Comparison of ENCODE assay signal across 14 mouse cellular contexts in the genomic region with DNA sequence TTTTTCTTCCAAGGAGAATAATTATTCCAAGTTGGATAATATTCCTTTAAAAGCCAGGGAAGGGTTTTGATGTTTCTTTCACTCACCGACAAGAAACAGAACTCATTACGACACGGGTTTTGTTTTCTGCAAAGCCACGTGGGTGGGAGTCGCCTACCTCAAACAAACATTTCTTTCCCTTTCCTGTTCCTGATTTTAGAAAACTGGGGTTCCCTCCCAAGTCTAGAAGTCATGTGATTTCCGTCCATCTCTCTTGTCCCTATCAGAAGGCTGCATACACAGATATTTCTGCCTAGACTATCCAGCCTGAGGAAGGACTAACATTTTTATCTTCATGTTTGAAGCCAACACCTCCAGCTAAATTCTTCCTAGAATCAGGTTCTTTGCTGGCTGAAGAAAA. TPM values are rescaled to one million over a fixed set of nuclear protein-coding genes. Genes with fewer than 3 reads are reported as not detected.
A peak's percentile ranks its signal among the peaks of the same experiment; 100 is the strongest.
DNase-seq lines count a peak whose midpoint lies in the region; ATAC-seq and TF ChIP-seq lines count a peak whose summit lies in the region.
"Had no signal": no experiment of that assay in that cellular context is flagged by ENCODE, and none has a peak within 500 bp of the region (broad histone marks: within the 10 kb centered on the region; RNA-seq: fewer than 3 reads in every experiment).

No protein-coding gene starts in this region.

- 0 out of 2 replicates have a peak overlapping the region, but pooled peaks have one; percentile 15 for H3K4me3 ChIP-seq in heart, adult 2 months
- H3K4me3 ChIP-seq in heart, embryonic 10.5 days = no peak overlapping the region
- H3K4me3 ChIP-seq in CH12.LX (replicated peaks in 1 of 3; ENCODE audit: low read depth in 2 of 3, low read length in 2 of 3, poor library complexity in 1 of 3) = no peak overlapping the region
- H3K4me3 ChIP-seq in heart, embryonic 13.5 days = no peak overlapping the region
- no peak overlapping the region for H3K4me3 ChIP-seq in hindbrain, embryonic 14.5 days (replicated peaks; ENCODE audit: low read length)
- H3K4me3 ChIP-seq: hindbrain, embryonic 13.5 days; layer of hippocampus, adult 2 months; midbrain, embryonic 13.5 days had no signal

- H3K79me2 ChIP-seq in heart, adult 2 months (replicated peaks; ENCODE audit: control insufficient read depth, insufficient read depth, low read length) = no peaks in the 10 kb centered on the region
- H3K79me2 ChIP-seq in CH12.LX (replicated peaks; ENCODE audit: control insufficient read depth, extremely low read depth, insufficient read depth, poor library complexity, severe bottlenecking) = no peaks in the 10 kb centered on the region

- dilution Hi-C loops in CH12.LX (cut with MboI; ENCODE audit: extremely low pct_ligation_motif_present, extremely low pct_unique_long_range_greater_than_20kb, low sequenced_read_pairs) = no loop called here

- ATAC-seq in heart, embryonic 13.5 days (ENCODE audit: extremely low read depth, insufficient number of reproducible peaks, low FRiP score, low TSS enrichment) = no peak
- no peak for ATAC-seq in hindbrain, embryonic 14.5 days (ENCODE audit: low FRiP score)
- no peak for ATAC-seq in cerebellum, adult (ENCODE audit: insufficient number of reproducible peaks, low FRiP score, low TSS enrichment)
- ATAC-seq: midbrain, embryonic 13.5 days had no signal

- peaks cover 5% of the 10 kb centered on the region for H3K4me1 ChIP-seq in heart, adult 2 months (ENCODE audit: control insufficient read depth, insufficient read depth, low read length)
- H3K4me1 ChIP-seq in heart, embryonic 10.5 days = peaks cover 2% of the 10 kb centered on the region; the same call in 1 of the 2 replicates
- H3K4me1 ChIP-seq in CH12.LX (ENCODE audit: control insufficient read depth in 1 of 2, insufficient read depth in 2 of 2) = peaks cover 29 to 76% of the 10 kb centered on the region in 2 experiments
- peaks cover 3% of the 10 kb centered on the region; the same call in 1 of the 2 replicates for H3K4me1 ChIP-seq in heart, embryonic 13.5 days
- H3K4me1 ChIP-seq in hindbrain, embryonic 14.5 days (replicated peaks; ENCODE audit: control insufficient read depth, insufficient read depth, low read length) = no peaks in the 10 kb centered on the region
- H3K4me1 ChIP-seq: midbrain, embryonic 13.5 days had no signal

- H3K36me3 ChIP-seq in heart, adult 2 months (ENCODE audit: control insufficient read depth, insufficient read depth, low read length) = 0 out of 2 replicates have a peak, but pooled peaks cover 2% of the 10 kb centered on the region
- no peaks in the 10 kb centered on the region for H3K36me3 ChIP-seq in heart, embryonic 10.5 days
- no peaks in the 10 kb centered on the region for H3K36me3 ChIP-seq in CH12.LX (replicated peaks in 1 of 2; ENCODE audit: control insufficient read depth in 1 of 2, insufficient read depth in 1 of 2, low read length in 1 of 2)
- no peaks in the 10 kb centered on the region for H3K36me3 ChIP-seq in heart, embryonic 13.5 days
- no peaks in the 10 kb centered on the region for H3K36me3 ChIP-seq in hindbrain, embryonic 14.5 days (replicated peaks; ENCODE audit: control insufficient read depth, insufficient read depth)
- H3K36me3 ChIP-seq: hindbrain, embryonic 13.5 days; midbrain, embryonic 13.5 days had no signal

- DNase-seq in heart, adult 2 months = peak; percentile 39 to 67
- no peak for DNase-seq in heart, embryonic 10.5 days (ENCODE audit: low spot score)
- DNase-seq in CH12.LX (ENCODE audit: extremely low read depth) = no peak
- peak; percentile 71 for DNase-seq in lung, postnatal 25 days (ENCODE audit: low spot score)
- no peak for DNase-seq in cerebellum, adult 9-10 months
- DNase-seq in hindbrain, embryonic 14.5 days (ENCODE audit: low spot score) = no peak
- DNase-seq: cerebellum, adult 11 months; thymus, postnatal 36 days had no signal

- TF ChIP-seq POLR2A in heart, adult 2 months (IDR thresholded peaks at IDR 0.05; ENCODE audit: insufficient read depth, low read depth, low read length) = 0 out of 2 replicates have a peak, but pooled peaks have one; percentile 18
- no peak for TF ChIP-seq POLR2A in CH12.LX (IDR thresholded peaks at IDR 0.05; ENCODE audit: low read depth, low read length)

- TF ChIP-seq CTCF in heart, adult 2 months (IDR thresholded peaks at IDR 0.05) = no peak
- no peak for TF ChIP-seq CTCF in CH12.LX (conservative IDR thresholded peaks at IDR 0.05 in 1 of 2, IDR thresholded peaks at IDR 0.05 in 1 of 2; ENCODE audit: low read depth in 2 of 2, low read length in 2 of 2)

- no peaks in the 10 kb centered on the region for H3K9me3 ChIP-seq in heart, embryonic 10.5 days
- H3K9me3 ChIP-seq in CH12.LX (replicated peaks; ENCODE audit: low read length) = no peaks in the 10 kb centered on the region
- H3K9me3 ChIP-seq in heart, embryonic 13.5 days = no peaks in the 10 kb centered on the region
- no peaks in the 10 kb centered on the region for H3K9me3 ChIP-seq in hindbrain, embryonic 14.5 days (ENCODE audit: control insufficient read depth, low read length)
- H3K9me3 ChIP-seq: hindbrain, embryonic 13.5 days; midbrain, embryonic 13.5 days had no signal

- peak overlapping the region; percentile 47 for H3K4me2 ChIP-seq in CH12.LX (ENCODE audit: insufficient read depth, low read depth, poor library complexity, severe bottlenecking)
- no peak overlapping the region for H3K4me2 ChIP-seq in heart, embryonic 13.5 days
- no peak overlapping the region for H3K4me2 ChIP-seq in hindbrain, embryonic 14.5 days (replicated peaks)
- H3K4me2 ChIP-seq: hindbrain, embryonic 13.5 days; midbrain, embryonic 13.5 days had no signal

- WGBS in heart, adult 2 months = 19% methylated on average over 6 of the region's 6 CpGs
- 55% methylated on average over 6 of the region's 6 CpGs for WGBS in heart, embryonic 10.5 days
- WGBS in heart, embryonic 13.5 days = 46% methylated on average over 6 of the region's 6 CpGs
- WGBS in hindbrain, embryonic 14.5 days = 84% methylated on average over 6 of the region's 6 CpGs

- in situ Hi-C loops in CH12.LX (cut with MboI; ENCODE audit: low pct_ligation_motif_present, low pct_unique_long_range_greater_than_20kb, low sequenced_read_pairs) = no loop called here

- no peak for TF ChIP-seq EP300 in heart, adult 2 months (IDR thresholded peaks at IDR 0.05; ENCODE audit: insufficient read depth, low read depth, low read length)
- TF ChIP-seq EP300 in CH12.LX (IDR thresholded peaks at IDR 0.05; ENCODE audit: low read length) = no peak

- H3K9ac ChIP-seq in heart, adult 2 months (ENCODE audit: low read depth, low read length) = no peak overlapping the region
- H3K9ac ChIP-seq in CH12.LX (ENCODE audit: insufficient read depth, low read depth) = no peak overlapping the region
- H3K9ac ChIP-seq in heart, embryonic 13.5 days = no peak overlapping the region
- no peak overlapping the region for H3K9ac ChIP-seq in hindbrain, embryonic 14.5 days
- H3K9ac ChIP-seq: hindbrain, embryonic 13.5 days; liver, embryonic 14.5 days; midbrain, embryonic 13.5 days had no signal

- TF ChIP-seq RAD21 in CH12.LX (IDR thresholded peaks at IDR 0.05; ENCODE audit: low read depth, low read length) = no peak

- no peaks in the 10 kb centered on the region for H3K27me3 ChIP-seq in heart, adult 2 months (ENCODE audit: control insufficient read depth, insufficient read depth, low read length)
- H3K27me3 ChIP-seq in heart, embryonic 10.5 days (ENCODE audit: insufficient read depth, poor library complexity, severe bottlenecking) = no peaks in the 10 kb centered on the region
- H3K27me3 ChIP-seq in CH12.LX (replicated peaks) = no peaks in the 10 kb centered on the region
- H3K27me3 ChIP-seq in heart, embryonic 13.5 days (replicated peaks) = no peaks in the 10 kb centered on the region
- no peaks in the 10 kb centered on the region for H3K27me3 ChIP-seq in hindbrain, embryonic 14.5 days (ENCODE audit: control insufficient read depth, insufficient read depth, low read length)
- H3K27me3 ChIP-seq: hindbrain, embryonic 13.5 days; midbrain, embryonic 13.5 days had no signal

- H3K27ac ChIP-seq in heart, adult 2 months = peak overlapping the region; percentile 68
- H3K27ac ChIP-seq in heart, embryonic 10.5 days = no peak overlapping the region
- H3K27ac ChIP-seq in CH12.LX (ENCODE audit: insufficient read depth, low read depth) = no peak overlapping the region
- H3K27ac ChIP-seq in heart, embryonic 13.5 days (replicated peaks) = 0 out of 2 replicates have a peak overlapping the region, but pooled peaks have one; percentile 15
- H3K27ac ChIP-seq in hindbrain, embryonic 14.5 days = no peak overlapping the region
- H3K27ac ChIP-seq: hindbrain, embryonic 13.5 days; layer of hippocampus, adult 2 months; liver, embryonic 14.5 days; midbrain, embryonic 13.5 days had no signal

- intact Hi-C loops in heart, adult 2 months (cut with DNase I) = loop anchor here (2.0 kb wide), 1 partner anchor 35 kb away; a partner anchor contains a TSS

TF ChIP-seq in CH12.LX, 34 proteins besides CTCF, POLR2A, EP300 and RAD21 (continues in another document):
- TF ChIP-seq BHLHE40 (IDR thresholded peaks at IDR 0.05; ENCODE audit: low read depth, low read length) (peak; percentile 79), MAFK (IDR thresholded peaks at IDR 0.05; ENCODE audit: insufficient replicate concordance, low read length) (no peak), IRF4 (IDR thresholded peaks at IDR 0.05; ENCODE audit: low read depth, low read length) (peak; percentile 54; the same call in 1 of the 2 replicates), ZKSCAN1 (IDR thresholded peaks at IDR 0.05; ENCODE audit: borderline replicate concordance, low read depth, low read length) (no peak), HCFC1 (IDR thresholded peaks at IDR 0.05; ENCODE audit: low read depth, low read length) (no peak), JUND (conservative IDR thresholded peaks at IDR 0.05; ENCODE audit: low read depth, low read length) (no peak; the same call in 1 of the 2 replicates), MXI1 (IDR thresholded peaks at IDR 0.05; ENCODE audit: low read depth, low read length) (peak; percentile 89), ZC3H11A (IDR thresholded peaks at IDR 0.05; ENCODE audit: low read depth, low read length) (no peak), JUN (IDR thresholded peaks at IDR 0.05; ENCODE audit: insufficient read depth, low read depth, low read length) (no peak), USF2 (conservative IDR thresholded peaks at IDR 0.05; ENCODE audit: low read depth, low read length) (no peak), E2F4 (IDR thresholded peaks at IDR 0.05; ENCODE audit: insufficient replicate concordance, low read depth, low read length) (no peak), NRF1 (IDR thresholded peaks at IDR 0.05; ENCODE audit: low read depth, low read length) (no peak)

RNA-seq across cellular contexts. Expression of a gene that starts 34.9 kb away (rescaled TPM):
- total RNA-seq in heart, adult 2 months (2021) = 10 to 100 TPM; 26.4 to 27.9 TPM
- polyA plus RNA-seq in heart, adult 2 months (2012; rRNA removed) = 8.3 and 11.1 TPM in 2 replicates
- polyA plus RNA-seq in heart, embryonic 10.5 days (2016; fragmentation: Nextera tagmentation; extraction: Ambion mirVana) = 8.5 and 9.4 TPM in 2 replicates
- 11.2 and 13.4 TPM in 2 replicates for total RNA-seq in CH12.LX (2012; rRNA removed)
- total RNA-seq in CH12.LX (2014; rRNA removed) = 10.4 and 11.4 TPM in 2 replicates
- polyA plus RNA-seq in CH12.LX (2012; ENCODE audit: insufficient read length, low read depth) = 19.9 and 20.9 TPM in 2 replicates
- 9.2 and 9.5 TPM in 2 replicates for polyA plus RNA-seq in heart, embryonic 13.5 days (2015; fragmentation: Nextera tagmentation; extraction: Ambion mirVana)
- 18.8 and 19.9 TPM in 2 replicates for polyA plus RNA-seq in hindbrain, embryonic 14.5 days (2014; fragmentation: Nextera tagmentation; extraction: Ambion mirVana)

Comparison
In these comparisons a context has a peak if more than half of its experiments do, and no peak if none do; other contexts are left out.
1. DNase-seq: peak in heart, adult 2 months (2 of 2) and lung, postnatal 25 days (single experiment); none in heart, embryonic 10.5 days (single experiment), CH12.LX (single experiment), cerebellum, adult 9-10 months (single experiment) and hindbrain, embryonic 14.5 days (single experiment).
2. H3K27ac ChIP-seq: peak in heart, adult 2 months (single experiment) and heart, embryonic 13.5 days (single experiment); none in heart, embryonic 10.5 days (single experiment), CH12.LX (single experiment) and hindbrain, embryonic 14.5 days (single experiment).